Mouse (Mus musculus) cerebellum, adult 2 months (tissue): Measurements from ENCODE around the gene Cblc.

ENCODE experiments used
- CTCF ChIP-seq: fragments of 200-500 bp; IDR thresholded peaks from 2 replicates; pipeline ENCODE4 v1.5.1; 2011; ENCODE audit warnings: low read depth, mild to moderate bottlenecking, control low read depth, low read length, moderate library complexity, borderline replicate concordance; ENCODE audit not compliant: insufficient read depth
- POLR2A ChIP-seq: fragments of 200-500 bp; IDR thresholded peaks from 2 replicates; pipeline ENCODE4 v1.6.1; 2011; ENCODE audit warnings: low read length, control low read depth, borderline replicate concordance; ENCODE audit not compliant: insufficient read depth

- TF ChIP-seq CTCF (peak; percentile 89), POLR2A (no peak)
These were observed 6.4 kb upstream of the Cblc start for GRCm38 (mm10) chr7:19802995-19803394.
